ENCODE assay signal across 20 mouse cellular contexts in the genomic region with DNA sequence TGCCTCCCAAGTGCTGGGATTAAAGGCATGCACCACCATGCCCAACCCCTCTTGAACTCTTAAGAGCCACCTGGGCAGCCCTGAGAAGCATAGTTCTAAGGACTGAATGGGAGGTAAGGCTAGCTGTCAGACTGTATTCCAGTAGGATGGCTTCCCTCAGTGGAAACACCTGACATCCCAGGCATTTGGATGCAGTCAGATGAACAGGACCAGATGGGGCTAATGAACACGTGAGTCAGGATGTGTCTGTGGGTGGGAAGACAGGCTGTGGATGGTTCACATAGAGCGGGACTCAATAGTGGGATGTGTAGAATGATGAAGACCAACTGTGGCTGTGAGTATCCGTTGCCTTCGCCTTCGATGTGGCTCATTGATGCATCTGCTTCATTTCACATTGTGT.
DNase-seq lines count a peak whose midpoint lies in the region; ATAC-seq and TF ChIP-seq lines count a peak whose summit lies in the region.
"Had no signal": no experiment of that assay in that cellular context is flagged by ENCODE, and none has a peak within 500 bp of the region (broad histone marks: within the 10 kb centered on the region; RNA-seq: fewer than 3 reads in every experiment).

No protein-coding gene starts in this region.

- no peaks in the 10 kb centered on the region for H3K36me3 ChIP-seq in heart, embryonic 10.5 days
- H3K36me3 ChIP-seq in embryonic facial prominence, embryonic 10.5 days (replicated peaks), result 0 out of 2 replicates have a peak, but pooled peaks cover 7% of the 10 kb centered on the region
- H3K36me3 ChIP-seq in stomach, postnatal 0 days (ENCODE audit: control insufficient read depth, insufficient read depth, low read length), result no peaks in the 10 kb centered on the region
- H3K36me3 ChIP-seq in midbrain, embryonic 14.5 days (ENCODE audit: control insufficient read depth, insufficient read depth, low read length), result no peaks in the 10 kb centered on the region
- H3K36me3 ChIP-seq: midbrain, embryonic 10.5 days; stomach, embryonic 15.5 days had no signal

- H3K27ac ChIP-seq in heart, embryonic 10.5 days, result no peak overlapping the region
- no peak overlapping the region for H3K27ac ChIP-seq in embryonic facial prominence, embryonic 10.5 days (replicated peaks)
- H3K27ac ChIP-seq in stomach, postnatal 0 days (replicated peaks), result no peak overlapping the region
- no peak overlapping the region for H3K27ac ChIP-seq in midbrain, embryonic 14.5 days (replicated peaks; ENCODE audit: low read depth, low read length)
- H3K27ac ChIP-seq: forebrain, embryonic 13.5 days; kidney, postnatal 0 days; midbrain, embryonic 10.5 days; stomach, embryonic 15.5 days had no signal

- intact Hi-C loops in heart, postnatal 14 days (cut with DNase I), result no loop called here

- peaks cover 24% of the 10 kb centered on the region for H3K4me1 ChIP-seq in heart, embryonic 10.5 days
- peaks cover 11% of the 10 kb centered on the region for H3K4me1 ChIP-seq in embryonic facial prominence, embryonic 10.5 days
- H3K4me1 ChIP-seq in stomach, postnatal 0 days (replicated peaks; ENCODE audit: control insufficient read depth, insufficient read depth), result no peaks in the 10 kb centered on the region
- H3K4me1 ChIP-seq in midbrain, embryonic 14.5 days (ENCODE audit: control insufficient read depth, insufficient read depth, low read length), result no peaks in the 10 kb centered on the region
- H3K4me1 ChIP-seq: forebrain, embryonic 13.5 days; midbrain, embryonic 10.5 days; stomach, embryonic 15.5 days had no signal

- no peak overlapping the region for H3K4me2 ChIP-seq in stomach, postnatal 0 days (replicated peaks; ENCODE audit: low read depth)
- no peak overlapping the region for H3K4me2 ChIP-seq in midbrain, embryonic 14.5 days (ENCODE audit: low read length)
- H3K4me2 ChIP-seq: forebrain, embryonic 13.5 days; stomach, embryonic 15.5 days had no signal

- no peak for ATAC-seq in stomach, postnatal 0 days (ENCODE audit: low FRiP score, low TSS enrichment)
- no peak for ATAC-seq in midbrain, embryonic 14.5 days (ENCODE audit: low FRiP score, low TSS enrichment)
- ATAC-seq: CD4-positive, CD25-positive, alpha-beta regulatory T cell, adult 4 months; forebrain, embryonic 13.5 days had no signal

- 94% methylated on average over 5 of the region's 5 CpGs for WGBS in heart, embryonic 10.5 days
- WGBS in embryonic facial prominence, embryonic 10.5 days, result 93% methylated on average over 5 of the region's 5 CpGs
- 78% methylated on average over 5 of the region's 5 CpGs for WGBS in stomach, postnatal 0 days
- WGBS in midbrain, embryonic 14.5 days, result 95% methylated on average over 5 of the region's 5 CpGs

- no peaks in the 10 kb centered on the region for H3K9me3 ChIP-seq in heart, embryonic 10.5 days
- H3K9me3 ChIP-seq in embryonic facial prominence, embryonic 10.5 days, result no peaks in the 10 kb centered on the region
- H3K9me3 ChIP-seq in stomach, postnatal 0 days (ENCODE audit: control insufficient read depth, low read length), result no peaks in the 10 kb centered on the region
- H3K9me3 ChIP-seq in midbrain, embryonic 14.5 days (ENCODE audit: control insufficient read depth, low read length), result no peaks in the 10 kb centered on the region
- H3K9me3 ChIP-seq: forebrain, embryonic 13.5 days; midbrain, embryonic 10.5 days; stomach, embryonic 15.5 days had no signal

- no peak for TF ChIP-seq CTCF in stomach, postnatal 0 days (IDR thresholded peaks at IDR 0.05; ENCODE audit: low read depth)

- no peak overlapping the region for H3K9ac ChIP-seq in stomach, postnatal 0 days (ENCODE audit: low read length)
- H3K9ac ChIP-seq in midbrain, embryonic 14.5 days (replicated peaks; ENCODE audit: low read length), result no peak overlapping the region
- H3K9ac ChIP-seq: forebrain, embryonic 13.5 days; stomach, embryonic 15.5 days had no signal

- H3K27me3 ChIP-seq in heart, embryonic 10.5 days (ENCODE audit: insufficient read depth, poor library complexity, severe bottlenecking), result no peaks in the 10 kb centered on the region
- H3K27me3 ChIP-seq in embryonic facial prominence, embryonic 10.5 days (replicated peaks; ENCODE audit: low read depth, poor library complexity, severe bottlenecking), result no peaks in the 10 kb centered on the region
- no peaks in the 10 kb centered on the region for H3K27me3 ChIP-seq in stomach, postnatal 0 days (ENCODE audit: control insufficient read depth, insufficient read depth, low read length)
- H3K27me3 ChIP-seq in midbrain, embryonic 14.5 days (ENCODE audit: control insufficient read depth, insufficient read depth, low read length), result no peaks in the 10 kb centered on the region
- H3K27me3 ChIP-seq: forebrain, embryonic 13.5 days; stomach, embryonic 15.5 days had no signal

- no peak for TF ChIP-seq EP300 in stomach, postnatal 0 days (optimal IDR thresholded peaks at IDR 0.05)

- peak; percentile 75 for DNase-seq in heart, embryonic 10.5 days (ENCODE audit: low spot score)
- no peak for DNase-seq in heart, postnatal 14 days
- peak; percentile 46 to 62 for DNase-seq in layer of hippocampus, adult 18-20 months (ENCODE audit: low spot score in 2 of 2)
- DNase-seq in layer of hippocampus, adult 9-10 months (ENCODE audit: low spot score), result no peak
- DNase-seq in embryonic facial prominence, embryonic 10.5 days (ENCODE audit: low spot score), result peak; percentile 9
- DNase-seq in stomach, postnatal 0 days (ENCODE audit: low spot score), result peak; percentile 10
- no peak for DNase-seq in midbrain, embryonic 14.5 days
- DNase-seq: adrenal gland, postnatal 25 days; cerebellum, adult 11 months; cerebellum, adult 9-11 months; kidney, adult 11 months; lung, adult 18-20 months; lung, postnatal 10 days; right cerebral cortex, postnatal 4 days had no signal

- H3K4me3 ChIP-seq in heart, embryonic 10.5 days, result no peak overlapping the region
- no peak overlapping the region for H3K4me3 ChIP-seq in embryonic facial prominence, embryonic 10.5 days
- no peak overlapping the region for H3K4me3 ChIP-seq in stomach, postnatal 0 days (ENCODE audit: low read depth, low read length)
- H3K4me3 ChIP-seq in midbrain, embryonic 14.5 days (replicated peaks; ENCODE audit: low read depth, low read length), result no peak overlapping the region
- H3K4me3 ChIP-seq: erythroblast, embryonic 14.5 days; forebrain, embryonic 13.5 days; midbrain, embryonic 10.5 days; stomach, embryonic 15.5 days had no signal

Comparison
In these comparisons a context has a peak if more than half of its experiments do, and no peak if none do; other contexts are left out.
1. DNase-seq: peak in heart, embryonic 10.5 days (single experiment), layer of hippocampus, adult 18-20 months (2 of 2), embryonic facial prominence, embryonic 10.5 days (single experiment) and stomach, postnatal 0 days (single experiment); none in heart, postnatal 14 days (0 of 2), layer of hippocampus, adult 9-10 months (single experiment) and midbrain, embryonic 14.5 days (single experiment).